Mouse (Mus musculus): Measurements from ENCODE around the gene Opn4. TPM values are rescaled to one million over a fixed set of nuclear protein-coding genes. Genes with fewer than 3 reads are reported as not detected.

Gene Opn4
- total and polyA plus RNA-seq, 2 experiments from 2014 or later: 0.11 to 0.14 TPM

GRCm38 (mm10) chr14:34590743-34591675 is 8.9 kb downstream of the Opn4 start:
- H3K4me2 ChIP-seq (ENCODE audit: low read depth): no peak overlapping the region
- 60% methylated on average over 24 of the region's 24 CpGs for WGBS
- H3K4me1 ChIP-seq (ENCODE audit: insufficient read depth): no peaks in the 10 kb centered on the region
- H3K27me3 ChIP-seq (ENCODE audit: insufficient read depth, low read length): no peaks in the 10 kb centered on the region
- DNase-seq (no peak), ATAC-seq (no peak)
- no peak for TF ChIP-seq CTCF (IDR thresholded peaks at IDR 0.05; ENCODE audit: low read depth)
- H3K36me3 ChIP-seq (ENCODE audit: insufficient read depth): no peaks in the 10 kb centered on the region
- H3K27ac ChIP-seq (ENCODE audit: low read depth, low read length): no peak overlapping the region
- no peak overlapping the region for H3K4me3 ChIP-seq (ENCODE audit: low read depth, low read length)
- H3K9me3 ChIP-seq (ENCODE audit: low read length): no peaks in the 10 kb centered on the region
- H3K9ac ChIP-seq: no peak overlapping the region

- no peaks in the 10 kb centered on the region for H3K27me3 ChIP-seq (ENCODE audit: insufficient read depth, low read length)
- H3K4me1 ChIP-seq (ENCODE audit: insufficient read depth): no peaks in the 10 kb centered on the region
- DNase-seq (no peak), ATAC-seq (no peak)
- H3K4me2 ChIP-seq (ENCODE audit: low read depth): no peak overlapping the region
- H3K9me3 ChIP-seq (ENCODE audit: low read length): no peaks in the 10 kb centered on the region
- no peak overlapping the region for H3K9ac ChIP-seq
- no peaks in the 10 kb centered on the region for H3K36me3 ChIP-seq (ENCODE audit: insufficient read depth)
- TF ChIP-seq CTCF (IDR thresholded peaks at IDR 0.05; ENCODE audit: low read depth): no peak
- 91% methylated on average over 5 of the region's 5 CpGs for WGBS
- no peak overlapping the region for H3K4me3 ChIP-seq (ENCODE audit: low read depth, low read length)
- no peak overlapping the region for H3K27ac ChIP-seq (ENCODE audit: low read depth, low read length)
Observed at GRCm38 (mm10) chr14:34590017-34590570, 9.8 kb downstream of the Opn4 start.

- H3K27ac ChIP-seq (ENCODE audit: low read depth, low read length): no peak overlapping the region
- DNase-seq: no peak
- no peaks in the 10 kb centered on the region for H3K27me3 ChIP-seq (ENCODE audit: insufficient read depth, low read length)
- H3K4me2 ChIP-seq (ENCODE audit: low read depth): no peak overlapping the region
- TF ChIP-seq CTCF (IDR thresholded peaks at IDR 0.05; ENCODE audit: low read depth): no peak
- 87% methylated on average over 8 of the region's 8 CpGs for WGBS
- H3K9me3 ChIP-seq (ENCODE audit: low read length): no peaks in the 10 kb centered on the region
- no peak overlapping the region for H3K4me3 ChIP-seq (ENCODE audit: low read depth, low read length)
- H3K4me1 ChIP-seq (ENCODE audit: insufficient read depth): no peaks in the 10 kb centered on the region
- no peaks in the 10 kb centered on the region for H3K36me3 ChIP-seq (ENCODE audit: insufficient read depth)
- no peak overlapping the region for H3K9ac ChIP-seq
- no peak for ATAC-seq
Observed at GRCm38 (mm10) chr14:34589185-34589713, 10.7 kb downstream of the Opn4 start.

GRCm38 (mm10) chr14:34588498-34588897 is 11.4 kb downstream of the Opn4 start, which contains the start of gene Ldb3:
Gene Ldb3, minus strand, starts transcription at chr14:34588682.
- H3K4me1 ChIP-seq (ENCODE audit: insufficient read depth): no peaks in the 10 kb centered on the region
- ATAC-seq: no peak
- no peak within 1 kb of the TSS for H3K9ac ChIP-seq
- no peaks in the 10 kb centered on the region for H3K9me3 ChIP-seq (ENCODE audit: low read length)
- H3K27ac ChIP-seq (ENCODE audit: low read depth, low read length): no peak within 1 kb of the TSS
- H3K4me2 ChIP-seq (ENCODE audit: low read depth): no peak within 1 kb of the TSS
- DNase-seq: no peak
- no peaks in the 10 kb centered on the region for H3K27me3 ChIP-seq (ENCODE audit: insufficient read depth, low read length)
- WGBS: 78% methylated on average over 8 of the region's 8 CpGs
- no peaks in the 10 kb centered on the region for H3K36me3 ChIP-seq (ENCODE audit: insufficient read depth)
- TF ChIP-seq CTCF (IDR thresholded peaks at IDR 0.05; ENCODE audit: low read depth): no peak
- no peak within 1 kb of the TSS for H3K4me3 ChIP-seq (ENCODE audit: low read depth, low read length)

- TF ChIP-seq CTCF (IDR thresholded peaks at IDR 0.05; ENCODE audit: low read depth): no peak
- WGBS: 80% methylated on average over 5 of the region's 5 CpGs
Observed at GRCm38 (mm10) chr14:34588005-34588404, 11.9 kb downstream of the Opn4 start.

GRCm38 (mm10) chr14:34586871-34587270 is 13.1 kb downstream of the Opn4 start:
- no peak overlapping the region for H3K9ac ChIP-seq
- DNase-seq (no peak), ATAC-seq (no peak)
- H3K36me3 ChIP-seq (ENCODE audit: insufficient read depth): no peaks in the 10 kb centered on the region
- H3K9me3 ChIP-seq (ENCODE audit: low read length): no peaks in the 10 kb centered on the region
- no peaks in the 10 kb centered on the region for H3K27me3 ChIP-seq (ENCODE audit: insufficient read depth, low read length)
- no peaks in the 10 kb centered on the region for H3K4me1 ChIP-seq (ENCODE audit: insufficient read depth)
- H3K4me3 ChIP-seq (ENCODE audit: low read depth, low read length): no peak overlapping the region
- TF ChIP-seq CTCF (IDR thresholded peaks at IDR 0.05; ENCODE audit: low read depth): no peak
- 92% methylated on average over 3 of the region's 3 CpGs for WGBS
- no peak overlapping the region for H3K4me2 ChIP-seq (ENCODE audit: low read depth)
- H3K27ac ChIP-seq (ENCODE audit: low read depth, low read length): no peak overlapping the region

More at GRCm38 (mm10) chr14:34588005-34588404, 11.9 kb downstream of the Opn4 start:
- Histone ChIP-seq H3K4me1 (ENCODE audit: insufficient read depth) (no peaks in the 10 kb centered on the region), H3K27me3 (ENCODE audit: insufficient read depth, low read length) (no peaks in the 10 kb centered on the region), H3K36me3 (ENCODE audit: insufficient read depth) (no peaks in the 10 kb centered on the region), H3K9ac (no peak overlapping the region), H3K4me3 (ENCODE audit: low read depth, low read length) (no peak overlapping the region), H3K9me3 (ENCODE audit: low read length) (no peaks in the 10 kb centered on the region), H3K4me2 (ENCODE audit: low read depth) (no peak overlapping the region), H3K27ac (ENCODE audit: low read depth, low read length) (no peak overlapping the region)
- DNase-seq (no peak), ATAC-seq (no peak)

Measured in forebrain, postnatal 0 days (tissue).